Mouse (Mus musculus) hindbrain, embryonic 10.5 days (tissue): Measurements from ENCODE around the gene Cfap99. TPM values are rescaled to one million over a fixed set of nuclear protein-coding genes. Genes with fewer than 3 reads are reported as not detected.
A peak's percentile ranks its signal among the peaks of the same experiment; 100 is the strongest.

Experiments used
- DNase-seq: peaks from one replicate; pipeline ENCODE4 v3.0.0-alpha.2; 2017; ENCODE audit warnings: low spot score
- H3K27ac ChIP-seq: fragments of 300-500 bp; sonication (generic); 2 replicates; pipeline ENCODE4 v1.5.1; 2016; ENCODE audit warnings: mild to moderate bottlenecking, moderate library complexity
- H3K27me3 ChIP-seq: fragments of 300-500 bp; sonication (generic); 2 replicates; pipeline ENCODE4 v1.6.1; 2016; ENCODE audit warnings: mild to moderate bottlenecking; ENCODE audit not compliant: poor library complexity, insufficient read depth, severe bottlenecking
- H3K36me3 ChIP-seq: fragments of 300-500 bp; sonication (generic); 2 replicates; pipeline ENCODE4 v1.6.1; 2016; ENCODE audit warnings: mild to moderate bottlenecking, moderate library complexity
- H3K4me1 ChIP-seq: fragments of 300-500 bp; sonication (generic); replicated peaks from 2 replicates; pipeline ENCODE4 v1.6.1; 2016; ENCODE audit warnings: mild to moderate bottlenecking
- H3K4me3 ChIP-seq: fragments of 300-500 bp; sonication (generic); 2 replicates; pipeline ENCODE4 v1.5.1; 2016; ENCODE audit warnings: mild to moderate bottlenecking, moderate library complexity
- H3K9me3 ChIP-seq: fragments of 300-500 bp; sonication (generic); 2 replicates; pipeline ENCODE4 v1.6.1; 2016; ENCODE audit warnings: mild to moderate bottlenecking, moderate library complexity
- WGBS: fragments of 180-500 bp; shearing (Covaris S2); methylation state at CpG from one replicate; pipeline ENCODE4 v1.1.7; 2016; 5-methylcytosine and 5-hydroxymethylcytosine counted together
- polyA plus RNA-seq: library from polyadenylated mRNA; unstranded; fragments of >200 nt; fragmentation: Nextera tagmentation; extraction: Ambion mirVana; gene quantifications from 2 replicates; pipeline ENCODE4 v1.2.1, GENCODE M21; 2016

Gene Cfap99
- polyA plus RNA-seq, 1 experiment from 2014 or later, result not detected

GRCm38 (mm10) chr5:34319491-34320034, 31.2 kb downstream of the Cfap99 start:
- H3K36me3 ChIP-seq, result no peaks in the 10 kb centered on the region
- 68% methylated on average over 2 of the region's 2 CpGs for WGBS
- no peaks in the 10 kb centered on the region for H3K27me3 ChIP-seq
- H3K4me1 ChIP-seq, result no peaks in the 10 kb centered on the region
- H3K4me3 ChIP-seq, result no peak overlapping the region
- H3K27ac ChIP-seq, result no peak overlapping the region
- no peaks in the 10 kb centered on the region for H3K9me3 ChIP-seq
- no peak for DNase-seq

- Histone ChIP-seq H3K9me3 (no peaks in the 10 kb centered on the region), H3K4me1 (peaks cover 3% of the 10 kb centered on the region), H3K4me3 (no peak overlapping the region), H3K27me3 (no peaks in the 10 kb centered on the region), H3K27ac (no peak overlapping the region), H3K36me3 (no peaks in the 10 kb centered on the region)
- no peak for DNase-seq
- WGBS, result 83% methylated on average over 4 of the region's 4 CpGs
These were observed 32.8 kb downstream of the Cfap99 start for GRCm38 (mm10) chr5:34321236-34321635.

GRCm38 (mm10) chr5:34325286-34325685, 36.9 kb downstream of the Cfap99 start:
- no peak for DNase-seq
- Histone ChIP-seq H3K4me3 (no peak overlapping the region), H3K36me3 (no peaks in the 10 kb centered on the region), H3K27me3 (peaks cover 3% of the 10 kb centered on the region; the same call in 1 of the 2 replicates), H3K9me3 (0 out of 2 replicates have a peak, but pooled peaks cover 1% of the 10 kb centered on the region), H3K4me1 (peaks cover 14% of the 10 kb centered on the region), H3K27ac (no peak overlapping the region)

GRCm38 (mm10) chr5:34326249-34326691, 37.9 kb downstream of the Cfap99 start:
- Histone ChIP-seq H3K27ac (peak overlapping the region; percentile 88; the same call in 1 of the 2 replicates), H3K27me3 (peaks cover 3% of the 10 kb centered on the region; the same call in 1 of the 2 replicates), H3K9me3 (0 out of 2 replicates have a peak, but pooled peaks cover 3% of the 10 kb centered on the region), H3K4me3 (peak overlapping the region; percentile 46; the same call in 1 of the 2 replicates), H3K4me1 (peaks cover 14% of the 10 kb centered on the region), H3K36me3 (no peaks in the 10 kb centered on the region)
- DNase-seq, result peak; percentile 7
- 32% methylated on average over 4 of the region's 4 CpGs for WGBS

GRCm38 (mm10) chr5:34326875-34327576, 38.6 kb downstream of the Cfap99 start:
- 16% methylated on average over 31 of the region's 31 CpGs for WGBS
- Histone ChIP-seq H3K4me3 (peak overlapping the region; percentile 46), H3K27ac (peak overlapping the region; percentile 88), H3K27me3 (peaks cover 3% of the 10 kb centered on the region; the same call in 1 of the 2 replicates), H3K36me3 (no peaks in the 10 kb centered on the region), H3K9me3 (0 out of 2 replicates have a peak, but pooled peaks cover 3% of the 10 kb centered on the region), H3K4me1 (peaks cover 14% of the 10 kb centered on the region)
- DNase-seq, result peak; percentile 58

GRCm38 (mm10) chr5:34330136-34330535, 41.7 kb downstream of the Cfap99 start:
- H3K27ac ChIP-seq, result no peak overlapping the region
- peaks cover 3% of the 10 kb centered on the region; the same call in 1 of the 2 replicates for H3K27me3 ChIP-seq
- 0 out of 2 replicates have a peak, but pooled peaks cover 3% of the 10 kb centered on the region for H3K9me3 ChIP-seq
- H3K36me3 ChIP-seq, result no peaks in the 10 kb centered on the region
- H3K4me3 ChIP-seq, result no peak overlapping the region
- no peak for DNase-seq
- peaks cover 15% of the 10 kb centered on the region for H3K4me1 ChIP-seq
- WGBS, result 90% methylated on average over 2 of the region's 2 CpGs

- H3K27me3 ChIP-seq, result no peaks in the 10 kb centered on the region
- H3K9me3 ChIP-seq, result 0 out of 2 replicates have a peak, but pooled peaks cover 3% of the 10 kb centered on the region
- no peak for DNase-seq
- H3K36me3 ChIP-seq, result peaks cover 10% of the 10 kb centered on the region
- no peak overlapping the region for H3K27ac ChIP-seq
- H3K4me1 ChIP-seq, result peaks cover 22% of the 10 kb centered on the region
- no peak overlapping the region for H3K4me3 ChIP-seq
- WGBS, result 89% methylated on average over 1 of the region's 1 CpGs
These were observed 45.7 kb downstream of the Cfap99 start for GRCm38 (mm10) chr5:34334081-34334480.

- no peaks in the 10 kb centered on the region for H3K9me3 ChIP-seq
- H3K4me1 ChIP-seq, result peaks cover 22% of the 10 kb centered on the region
- peaks cover 21% of the 10 kb centered on the region for H3K36me3 ChIP-seq
- H3K4me3 ChIP-seq, result peak overlapping the region; percentile 98
- H3K27ac ChIP-seq, result peak overlapping the region; percentile 98
- no peak for DNase-seq
- WGBS, result 2% methylated on average over 21 of the region's 21 CpGs
- no peaks in the 10 kb centered on the region for H3K27me3 ChIP-seq
These were observed 47.2 kb downstream of the Cfap99 start for GRCm38 (mm10) chr5:34335539-34336096.

- peak; percentile 97 for DNase-seq
- Histone ChIP-seq H3K36me3 (peaks cover 21% of the 10 kb centered on the region), H3K9me3 (no peaks in the 10 kb centered on the region), H3K4me3 (peak within 1 kb of the TSS; percentile 98), H3K27me3 (no peaks in the 10 kb centered on the region), H3K27ac (peak within 1 kb of the TSS; percentile 98), H3K4me1 (peaks cover 22% of the 10 kb centered on the region)
- under 1% methylated on average over 67 of the region's 67 CpGs for WGBS
These were observed 47.8 kb downstream of the Cfap99 start, which contains the start of gene Rnf4 for GRCm38 (mm10) chr5:34336097-34336774. Rnf4 (plus strand) TSS chr5:34336289.

- H3K9me3 ChIP-seq, result no peaks in the 10 kb centered on the region
- WGBS, result under 1% methylated on average over 42 of the region's 42 CpGs
- peaks cover 22% of the 10 kb centered on the region for H3K4me1 ChIP-seq
- H3K27me3 ChIP-seq, result no peaks in the 10 kb centered on the region
- peak overlapping the region; percentile 98 for H3K27ac ChIP-seq
- DNase-seq, result peak; percentile 77
- peak overlapping the region; percentile 98 for H3K4me3 ChIP-seq
- peaks cover 21% of the 10 kb centered on the region for H3K36me3 ChIP-seq
These were observed 48.5 kb downstream of the Cfap99 start for GRCm38 (mm10) chr5:34336775-34337450.

- DNase-seq, result no peak
- 94% methylated on average over 6 of the region's 6 CpGs for WGBS
- H3K4me1 ChIP-seq, result peaks cover 19% of the 10 kb centered on the region
- H3K36me3 ChIP-seq, result peaks cover 51% of the 10 kb centered on the region
- no peak overlapping the region for H3K27ac ChIP-seq
- H3K9me3 ChIP-seq, result no peaks in the 10 kb centered on the region
- no peaks in the 10 kb centered on the region for H3K27me3 ChIP-seq
- H3K4me3 ChIP-seq, result no peak overlapping the region
These were observed 51.8 kb downstream of the Cfap99 start for GRCm38 (mm10) chr5:34340246-34340645.

GRCm38 (mm10) chr5:34352084-34352631, 63.8 kb downstream of the Cfap99 start:
- Histone ChIP-seq H3K4me1 (no peaks in the 10 kb centered on the region), H3K4me3 (no peak overlapping the region), H3K36me3 (peaks cover 100% of the 10 kb centered on the region), H3K9me3 (no peaks in the 10 kb centered on the region), H3K27ac (no peak overlapping the region), H3K27me3 (no peaks in the 10 kb centered on the region)
- no peak for DNase-seq
- whole genome bisulfite sequencing, result 94% methylated on average over 3 of the region's 3 CpGs
